Mouse (Mus musculus) thymus, postnatal 0 days (tissue): ENCODE data around the gene Poc1b. TPM values are rescaled to one million over a fixed set of nuclear protein-coding genes. Genes with fewer than 3 reads are reported as not detected.
A peak's percentile ranks its signal among the peaks of the same experiment; 100 is the strongest.
"Not testable (repeated sequence)": the region's sequence is repeated elsewhere in the genome, so short reads cannot be mapped to it uniquely, and the experiment has no call there.

ENCODE experiments used
- DNase-seq: peaks from one replicate; pipeline ENCODE4 v3.0.0-alpha.2; 2015; ENCODE audit warnings: low spot score
- polyA plus RNA-seq: library from polyadenylated mRNA; unstranded; fragments of >200 nt; fragmentation: Nextera tagmentation; extraction: Ambion mirVana; gene quantifications from 2 replicates; pipeline ENCODE4 v1.2.1, GENCODE M21; 2015

Poc1b gene
- polyA plus RNA-seq, 1 experiment from 2014 or later = 8.4 TPM

GRCm38 (mm10) chr10:99194451-99195055 lies 87.7 kb downstream of the Poc1b start:
- no peak for DNase-seq

GRCm38 (mm10) chr10:99196556-99196955 lies 89.7 kb downstream of the Poc1b start:
- DNase-seq = no peak

DNA sequence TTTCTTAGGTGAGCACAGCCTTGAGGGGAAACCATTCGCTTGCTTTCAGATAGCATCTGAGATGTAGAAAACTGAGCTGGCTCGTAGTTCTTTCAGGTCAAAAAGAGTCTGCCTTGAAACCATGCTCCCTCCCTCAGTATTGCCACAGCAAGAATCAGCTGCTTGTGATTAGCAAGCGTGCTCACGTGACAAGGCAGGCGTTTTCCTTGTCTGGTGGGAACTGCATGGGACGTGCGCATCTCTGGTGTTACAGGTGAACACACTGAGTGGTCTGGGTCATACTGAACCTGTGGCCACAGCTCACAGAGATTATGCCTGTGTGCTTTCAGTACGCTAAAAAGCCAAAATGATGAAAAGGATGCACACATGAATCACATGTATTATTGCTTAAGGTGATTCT lies 90.3 kb downstream of the Poc1b start:
- DNase-seq = no peak

GRCm38 (mm10) chr10:99197607-99198305 lies 90.9 kb downstream of the Poc1b start:
- DNase-seq = peak; percentile 54

DNA sequence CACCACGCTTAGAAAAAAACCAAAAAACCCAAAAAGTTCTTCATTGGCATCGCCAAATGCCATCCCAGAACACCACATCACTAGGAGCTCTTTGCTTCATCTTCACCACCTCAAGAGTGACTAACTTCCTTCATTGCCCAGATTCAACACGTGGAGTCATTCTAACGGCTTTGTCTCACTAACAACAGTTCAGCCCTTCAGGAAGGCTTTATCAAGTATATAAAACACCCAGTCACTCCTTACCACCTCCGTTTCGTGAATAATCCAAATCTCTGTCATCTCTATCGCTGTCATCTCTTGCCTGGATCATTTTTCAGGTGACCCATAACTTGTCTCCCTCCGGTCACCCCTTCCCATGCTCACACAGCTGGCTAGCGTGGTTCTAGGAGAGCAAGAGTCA lies 92.1 kb downstream of the Poc1b start:
- peak; percentile 39 for DNase-seq

DNA sequence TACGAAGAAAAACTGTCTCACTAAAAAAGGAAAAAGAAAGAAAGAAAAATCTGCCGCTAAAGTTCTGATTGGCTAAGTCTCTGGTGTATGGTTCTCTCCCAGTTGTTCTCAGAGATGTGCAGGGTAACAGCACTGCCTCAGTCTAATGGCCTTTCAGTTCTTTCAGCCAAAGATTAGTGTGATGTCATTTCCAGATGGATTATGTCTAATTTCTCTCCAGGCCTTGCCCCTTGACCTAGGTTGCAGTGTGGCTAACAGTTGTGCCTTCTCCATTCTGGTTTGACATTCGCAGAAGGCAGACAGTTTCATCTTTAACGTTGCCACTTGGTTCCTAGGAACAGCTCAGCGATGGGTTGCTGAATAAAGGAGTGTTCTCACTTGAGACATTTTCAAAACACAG lies 94.1 kb downstream of the Poc1b start:
- DNase-seq = no peak

GRCm38 (mm10) chr10:99201786-99202185 lies 95.0 kb downstream of the Poc1b start:
- DNase-seq = no peak

GRCm38 (mm10) chr10:99202363-99202762 lies 95.5 kb downstream of the Poc1b start:
- DNase-seq = no peak

GRCm38 (mm10) chr10:99203163-99203562 lies 96.3 kb downstream of the Poc1b start:
- no peak for DNase-seq

GRCm38 (mm10) chr10:99203577-99204487 lies 97.0 kb downstream of the Poc1b start:
- peak; percentile 40 for DNase-seq

- DNase-seq = peak; percentile 79
These were observed 97.7 kb downstream of the Poc1b start for GRCm38 (mm10) chr10:99204553-99204952.

- DNase-seq = no peak
These were observed 100.3 kb downstream of the Poc1b start for GRCm38 (mm10) chr10:99207121-99207520.

- DNase-seq = peak; percentile 30
These were observed 102.4 kb downstream of the Poc1b start for GRCm38 (mm10) chr10:99209146-99209800.

- DNase-seq = no peak
These were observed 104.2 kb downstream of the Poc1b start for GRCm38 (mm10) chr10:99211021-99211420.

DNA sequence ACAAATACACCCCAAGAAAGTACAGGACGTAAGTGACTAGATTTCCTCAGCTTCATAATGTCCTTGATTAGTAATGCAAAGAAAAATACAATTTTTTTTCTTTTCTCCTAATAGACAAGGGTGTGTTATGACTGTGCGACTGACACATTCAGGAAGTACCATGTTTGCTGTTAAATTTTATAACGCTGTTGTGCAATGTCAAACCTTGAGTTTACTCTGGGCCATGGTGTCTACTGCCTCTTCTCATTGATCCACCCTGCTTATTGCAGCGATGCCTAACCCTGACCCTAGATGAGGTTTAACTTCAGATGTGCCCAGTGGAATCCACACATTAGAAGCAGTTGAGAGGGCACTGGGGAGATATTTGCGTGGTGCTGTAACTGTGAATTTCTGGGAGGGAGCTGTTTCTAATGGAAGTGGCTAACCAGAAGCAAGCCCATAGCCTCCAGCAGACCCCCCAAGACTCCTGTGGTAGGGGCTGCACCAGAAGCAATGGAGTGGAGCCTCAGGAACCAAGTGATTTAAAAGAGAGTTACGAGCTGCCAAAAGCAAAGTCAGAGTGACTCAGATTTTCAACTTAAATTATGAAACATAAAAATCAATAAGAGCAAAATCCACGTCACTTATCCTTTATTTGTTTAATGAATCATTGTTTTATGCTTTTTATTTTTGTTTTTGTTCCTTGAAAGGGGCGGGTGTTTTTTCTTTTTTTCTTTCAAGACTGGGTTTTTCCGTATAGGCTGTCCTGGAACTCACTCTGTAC lies 104.8 kb downstream of the Poc1b start:
- no peak for DNase-seq

GRCm38 (mm10) chr10:99214421-99215299 lies 107.8 kb downstream of the Poc1b start:
- no peak for DNase-seq

DNA sequence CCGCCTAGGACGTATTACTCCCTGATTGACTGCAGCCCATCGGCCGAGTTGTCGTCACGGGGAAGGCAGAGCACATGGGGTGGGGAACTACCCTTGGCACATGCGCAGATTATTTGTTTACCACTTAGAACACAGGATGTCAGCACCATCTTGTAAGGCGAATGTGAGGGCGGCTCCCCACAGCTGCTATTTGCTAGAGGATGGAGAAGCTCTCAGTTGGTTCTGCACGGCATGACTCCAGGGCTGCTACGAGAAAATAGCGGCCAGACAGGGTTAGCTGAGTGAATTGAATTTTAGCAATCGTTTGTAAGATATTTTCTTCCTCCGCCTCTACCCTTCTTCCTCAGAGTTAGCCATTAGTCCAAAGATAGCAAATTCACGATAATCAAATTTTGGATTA lies 109.7 kb downstream of the Poc1b start:
- DNase-seq = not testable (repeated sequence)

- DNase-seq = no peak
These were observed 114.7 kb downstream of the Poc1b start for GRCm38 (mm10) chr10:99221540-99221939.

GRCm38 (mm10) chr10:99222726-99223125 lies 115.9 kb downstream of the Poc1b start:
- DNase-seq = no peak

DNA sequence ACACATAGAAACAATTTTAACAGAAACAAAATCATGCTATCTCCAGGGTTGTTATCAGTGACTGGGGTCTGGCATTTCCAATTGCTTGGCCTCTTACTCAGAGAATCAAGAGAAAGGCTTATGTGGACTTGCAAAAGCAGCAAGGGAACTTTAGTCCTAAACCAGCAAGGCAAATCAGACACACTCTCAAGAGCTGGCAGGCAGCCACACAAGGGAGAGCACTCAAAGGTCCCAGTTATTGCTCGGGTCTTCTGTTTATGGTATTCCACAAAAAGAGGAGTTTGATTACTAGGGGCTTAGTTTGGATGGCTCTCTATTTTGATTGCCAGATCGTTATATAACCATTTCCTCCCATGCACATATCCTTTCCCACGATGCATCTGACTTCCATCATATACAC lies 117.4 kb downstream of the Poc1b start:
- no peak for DNase-seq
